Mouse (Mus musculus) liver, embryonic 14.5 days (tissue): Measurements from ENCODE around the gene Ndufaf2.

ENCODE experiments used
- CTCF ChIP-seq: IDR thresholded peaks from 2 replicates; pipeline ENCODE4 v1.5.1; 2016; ENCODE audit warnings: antibody characterized with exemption, low read depth, control low read depth
- EP300 ChIP-seq: IDR thresholded peaks from 2 replicates; pipeline ENCODE4 v1.6.1; 2016; ENCODE audit warnings: antibody characterized with exemption, low read depth

DNA sequence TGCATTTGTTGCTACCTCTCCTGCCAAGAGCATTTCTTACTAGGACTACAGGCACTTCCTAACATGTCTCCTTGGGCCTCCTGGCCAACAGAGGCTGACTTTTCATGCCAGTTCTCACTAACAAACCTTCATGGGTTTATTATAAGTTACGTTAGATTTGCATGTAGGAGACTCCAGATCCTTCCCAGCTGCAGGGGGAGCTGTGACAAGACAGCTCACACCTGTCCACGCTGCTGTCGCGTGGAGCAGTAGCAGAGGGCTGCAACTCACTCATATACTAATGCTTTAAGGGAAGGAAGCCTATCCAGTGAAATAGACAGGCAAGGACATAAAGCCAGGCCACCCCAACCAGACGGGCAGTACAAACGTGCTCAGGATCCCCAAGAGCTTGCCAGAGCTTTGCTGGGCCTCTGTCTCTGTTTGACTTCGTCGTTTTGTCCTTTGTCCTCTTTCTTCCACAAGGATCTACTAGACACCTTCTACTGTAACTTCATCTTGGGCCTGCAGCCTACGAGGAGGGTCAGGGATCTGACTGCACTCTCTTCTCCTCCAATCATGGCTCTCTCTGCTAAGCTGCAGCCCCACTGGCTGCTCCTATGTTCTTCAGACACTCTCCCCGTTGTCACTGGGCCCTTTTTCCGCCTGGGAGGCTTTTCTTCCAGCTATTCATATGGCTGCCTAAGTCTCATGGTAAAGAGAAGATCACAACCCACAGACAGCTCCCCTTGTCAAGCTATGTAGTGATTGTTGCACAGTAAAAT, 94.9 kb downstream of the Ndufaf2 start:
- TF ChIP-seq CTCF (no peak), EP300 (no peak)
